Mouse (Mus musculus) C3H10T1/2 (cell line): ENCODE data around the gene Fry. TPM values are rescaled to one million over a fixed set of nuclear protein-coding genes. Genes with fewer than 3 reads are reported as not detected.

ENCODE experiments used
- polyA plus RNA-seq, 2 experiments: library from polyadenylated mRNA; unstranded; fragments of >200 nt; fragmentation: generic; extraction: Trizol; gene quantifications; one replicate each; pipeline ENCODE4 v1.2.1; 2012; ENCODE audit warnings: missing spikeins in 2 of 2

Gene Fry
- polyA plus RNA-seq, result under 1 TPM in 1 of 2 experiments, not detected in 1; 0.02 TPM

DNA sequence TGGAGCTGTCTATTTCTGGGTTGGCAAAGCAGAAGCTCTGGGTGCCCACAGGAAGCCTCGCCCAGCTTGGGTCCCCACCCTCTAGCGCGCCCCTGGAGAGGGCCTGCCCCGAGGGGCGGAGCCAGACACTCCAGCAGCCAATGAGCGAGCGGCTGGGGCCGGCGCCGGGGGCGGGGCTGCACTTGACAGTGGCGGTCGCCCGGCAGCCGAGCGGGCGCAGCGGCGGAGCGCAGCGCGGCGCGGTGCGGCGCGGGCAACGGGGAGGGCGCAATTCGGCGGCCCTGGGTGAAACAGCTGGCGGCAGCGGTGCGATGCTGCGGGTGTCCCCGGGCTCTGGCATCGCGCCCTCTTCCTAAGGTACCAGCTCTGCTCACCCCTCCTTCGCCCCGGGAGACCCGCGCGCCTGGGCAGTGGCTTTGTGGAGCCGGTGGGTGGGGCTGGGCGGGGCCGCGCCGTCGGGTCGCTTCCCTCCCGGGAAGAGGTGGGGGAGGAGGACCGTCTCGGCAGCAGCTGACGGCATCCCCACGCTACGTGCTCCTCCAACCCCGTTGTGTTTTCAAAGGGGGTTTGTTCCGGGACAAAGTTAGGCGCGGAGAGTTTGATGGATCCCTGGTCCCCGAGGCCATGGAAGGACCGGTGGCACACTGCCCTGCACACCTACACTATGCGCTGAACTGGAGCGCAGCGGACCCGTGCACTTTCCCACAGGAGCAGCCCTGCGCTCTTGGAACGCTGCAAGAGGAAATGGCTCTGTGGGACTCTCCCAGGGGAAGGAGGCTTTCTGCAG lies at the start of gene Fry:
TSS of gene Fry (plus strand) at position 191 of the 787 bp plus-strand sequence.

DNA sequence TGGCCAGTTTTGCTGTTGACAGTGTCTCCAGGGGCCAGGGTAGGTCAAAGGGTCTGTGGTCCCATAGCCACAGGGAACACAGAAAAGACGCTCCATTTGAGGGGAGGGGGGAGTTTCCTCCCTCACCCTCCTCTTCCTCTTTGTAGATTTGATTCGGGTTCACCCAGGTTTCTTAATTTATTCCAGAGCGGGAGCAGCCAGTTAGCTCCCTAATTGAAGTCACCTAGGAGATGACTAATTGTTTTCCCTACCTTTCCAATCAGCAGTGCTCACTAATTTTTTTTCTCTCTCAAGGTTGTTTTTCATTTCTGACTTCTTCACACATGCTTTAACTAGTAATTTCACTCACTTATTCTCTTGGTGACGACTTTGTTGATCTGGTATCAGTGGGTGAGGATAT lies 399.6 kb downstream of the Fry start, which contains the start of gene Zar1l:
TSS of gene Zar1l (minus strand) at position 101 of the 400 bp plus-strand sequence.

GRCm38 (mm10) chr5:150521937-150522866 lies 403.8 kb downstream of the Fry start, which contains the start of gene Brca2:
Gene Brca2 (plus strand): TSS chr5:150522630.

Other genes with a start within 250 kb of the Fry start
- not detected for gene Rxfp2, start 100.0 kb upstream of the Fry start, polyA plus RNA-seq